Mouse (Mus musculus) activated CD4-positive, CD25-positive, alpha-beta regulatory T cell, adult 4 months (primary cell): ENCODE measurements around the gene Gm8947. TPM values are rescaled to one million over a fixed set of nuclear protein-coding genes. Genes with fewer than 3 reads are reported as not detected.

Experiments used
- ATAC-seq: one replicate; pipeline ENCODE4 v1.8.0; 2017
- polyA plus RNA-seq, 2 experiments: library from polyadenylated mRNA; unstranded; fragments of 100-300 nt; shearing (Covaris generic); gene quantifications; one replicate each; pipeline ENCODE4 v1.2.1; 2017

The Gm8947 gene
- polyA plus RNA-seq, 2 experiments from 2014 or later = not detected

DNA sequence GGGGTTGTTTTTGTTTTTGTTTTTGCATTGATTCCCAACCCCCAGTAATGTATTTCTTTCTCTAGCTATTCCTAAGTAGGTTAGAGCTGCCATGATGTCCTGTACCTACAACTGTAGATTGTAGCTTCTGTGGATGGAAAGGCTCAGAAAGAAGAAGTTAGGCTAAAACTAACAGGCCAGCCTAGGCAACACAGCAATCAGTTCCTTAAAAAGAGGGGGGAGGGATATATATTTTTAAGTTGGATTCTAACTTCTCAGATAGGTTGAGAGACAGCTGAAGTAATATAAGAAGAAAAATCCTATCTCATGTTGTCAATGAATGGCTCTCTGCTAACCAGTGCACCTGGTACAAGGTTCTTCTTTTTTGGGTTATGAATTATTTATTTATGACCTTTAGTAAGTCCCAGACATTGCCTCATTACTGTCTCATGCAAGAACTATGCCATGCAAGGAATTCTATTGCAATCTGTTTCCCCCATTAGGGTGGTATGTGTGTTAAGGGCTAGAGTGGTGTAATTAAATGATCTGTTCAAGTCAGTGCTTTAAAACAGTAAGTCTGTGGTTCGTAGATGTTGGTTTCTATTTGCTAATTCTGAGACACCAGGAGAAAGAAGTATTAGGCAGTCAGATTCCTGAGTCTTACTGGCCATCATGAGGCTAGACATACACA, 36.3 kb downstream of the Gm8947 start:
- no peak for ATAC-seq

DNA sequence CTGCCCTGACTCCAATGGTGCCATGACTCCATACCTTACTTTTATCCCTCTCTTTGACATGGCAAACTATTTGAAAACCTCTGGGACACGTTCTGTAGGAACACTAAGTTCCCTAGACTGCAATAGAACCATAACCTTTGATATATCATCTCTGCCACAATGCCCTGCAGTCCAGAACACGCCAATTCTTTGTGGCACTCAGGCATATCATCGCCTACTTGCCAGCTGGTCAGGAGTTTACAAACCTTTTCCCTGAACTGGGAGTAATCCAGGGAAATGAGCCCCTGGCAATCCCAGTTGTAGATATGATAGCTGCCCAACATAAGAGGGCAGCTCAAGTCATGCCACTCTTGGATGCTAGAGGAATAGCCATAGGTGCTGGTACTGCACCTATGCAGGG, 40.2 kb downstream of the Gm8947 start:
- no peak for ATAC-seq

DNA sequence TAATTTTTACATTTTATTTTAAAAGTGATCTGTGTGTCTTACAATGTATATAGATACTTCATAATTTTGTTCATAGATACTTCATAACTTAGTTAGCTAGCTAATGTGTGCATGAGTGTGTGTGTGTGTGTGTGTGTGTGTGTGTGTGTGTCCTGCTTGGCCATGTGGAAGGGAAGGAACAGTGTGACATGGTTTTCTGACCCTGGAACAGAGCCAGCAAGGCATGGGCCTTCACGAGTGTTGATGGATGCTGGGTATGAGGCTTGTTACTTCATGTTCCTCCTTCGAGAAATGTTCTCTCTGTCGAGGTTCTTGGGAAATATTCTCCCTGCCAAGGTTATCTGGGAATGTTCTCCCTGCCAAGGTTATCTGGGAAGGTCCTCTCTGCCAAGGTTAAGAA, 41.6 kb downstream of the Gm8947 start:
- ATAC-seq = no peak

DNA sequence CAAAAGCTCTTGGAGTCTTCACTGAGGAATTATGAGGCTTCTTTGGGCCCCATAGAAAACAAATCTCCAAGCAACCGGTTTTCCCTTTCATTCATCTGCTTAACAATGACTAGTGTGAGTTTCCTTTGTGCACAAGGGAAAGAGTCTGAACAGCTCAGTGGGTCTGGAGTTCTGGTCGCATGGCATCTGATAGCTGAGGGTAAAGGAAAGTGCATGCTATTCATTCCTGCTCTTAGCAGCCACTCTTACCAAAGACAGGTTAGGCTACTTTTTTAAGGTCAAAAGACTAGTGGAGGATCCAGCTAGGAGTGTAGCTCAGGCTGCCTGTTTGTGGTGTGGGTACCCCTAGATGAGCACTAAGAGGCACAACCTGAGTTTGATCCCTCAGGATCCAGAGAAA, 43.4 kb downstream of the Gm8947 start:
- ATAC-seq = no peak

DNA sequence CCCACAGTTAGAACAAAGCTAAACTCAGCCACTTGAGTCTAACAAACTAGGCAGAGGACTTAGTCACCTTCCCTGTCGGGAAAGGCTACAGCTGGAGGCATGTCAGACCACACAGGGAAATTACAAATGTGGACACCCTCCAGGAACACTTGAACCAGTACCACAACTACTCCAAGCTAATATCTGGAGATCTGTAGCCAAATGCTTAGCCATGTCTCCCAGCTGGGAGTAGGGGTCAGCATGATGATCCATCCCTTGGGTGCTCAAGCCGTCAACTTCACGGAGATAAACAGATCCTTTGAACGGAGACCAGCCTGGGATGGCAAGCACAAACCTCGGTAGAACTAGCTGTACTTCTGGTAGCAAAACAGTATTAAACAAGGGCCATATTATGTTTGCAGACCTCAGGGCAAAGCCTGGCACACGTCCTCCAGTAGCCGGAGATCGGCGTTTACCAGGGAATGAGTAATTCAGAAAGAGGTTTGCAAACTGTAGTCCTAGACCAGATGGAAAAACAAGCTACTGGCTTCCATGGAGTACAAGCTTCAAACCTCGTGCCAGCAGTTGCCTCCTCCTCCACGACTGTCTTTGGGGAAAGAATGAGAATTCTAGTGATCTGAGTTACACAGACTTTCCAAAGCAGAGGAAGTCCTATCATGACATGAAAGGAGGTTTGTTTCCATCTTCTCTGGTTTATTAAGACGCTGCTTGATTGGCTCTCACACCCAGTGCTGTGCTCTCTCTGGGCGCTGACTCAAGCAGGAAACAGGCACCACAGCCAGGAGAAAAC, 44.2 kb downstream of the Gm8947 start:
- ATAC-seq = peak; percentile 78

DNA sequence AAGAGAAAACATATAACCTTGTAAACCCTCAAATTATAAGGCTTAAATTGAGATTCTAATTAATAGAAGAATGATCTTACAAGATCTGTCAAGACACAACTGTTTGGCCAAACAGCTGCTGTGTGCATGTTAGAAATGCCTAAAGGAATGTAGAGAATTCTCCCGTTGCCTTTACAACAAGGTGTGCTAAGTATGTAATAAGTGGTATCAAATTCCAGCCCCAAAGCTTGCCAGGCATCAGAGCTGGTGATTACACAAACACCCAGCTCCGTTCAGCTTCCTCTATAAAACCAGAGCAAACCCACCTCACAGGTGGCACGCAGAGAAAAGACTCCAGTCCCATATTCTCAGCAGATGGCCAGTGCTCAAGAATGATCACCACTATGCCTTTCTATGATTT, 45.6 kb downstream of the Gm8947 start:
- ATAC-seq = no peak

DNA sequence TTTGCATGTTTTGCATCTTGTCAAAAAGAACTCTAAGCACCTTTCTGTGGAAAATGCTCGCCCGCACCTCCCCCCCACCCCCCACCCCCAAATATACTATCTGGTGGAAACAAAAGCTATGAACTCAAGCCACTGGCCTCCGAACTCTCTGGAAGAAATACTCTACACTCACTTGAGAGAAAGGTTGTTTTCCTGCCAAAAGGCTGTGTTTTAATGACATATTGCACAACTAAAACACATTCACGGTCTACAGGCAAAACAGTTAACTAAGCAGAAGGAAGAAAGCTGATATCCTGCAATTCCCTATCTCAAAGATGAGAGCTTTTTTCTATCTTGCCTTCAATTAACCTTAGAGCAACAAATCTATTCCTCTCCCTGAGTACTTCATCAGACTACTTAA, 51.2 kb downstream of the Gm8947 start:
- ATAC-seq = no peak

Other genes starting within 250 kb of the Gm8947 start
- not detected for gene Hmcn1, start 198.9 kb upstream of the Gm8947 start, polyA plus RNA-seq
- gene Gm47985, start 9.8 kb upstream of the Gm8947 start, polyA plus RNA-seq = not detected
- gene Gm47995, start 6.1 kb downstream of the Gm8947 start, polyA plus RNA-seq = not detected
- gene 3110040M04Rik, start 11.7 kb downstream of the Gm8947 start, polyA plus RNA-seq = not detected
- gene Gm47996, start 17.8 kb downstream of the Gm8947 start, polyA plus RNA-seq = not detected
- 100 to 1,000 TPM; 102 to 121 TPM for gene Ivns1abp, start 152.1 kb downstream of the Gm8947 start, polyA plus RNA-seq
- 10 to 100 TPM; 29.2 to 50.1 TPM for gene Swt1, start 236.1 kb downstream of the Gm8947 start, polyA plus RNA-seq
- gene Trmt1l, start 236.2 kb downstream of the Gm8947 start, polyA plus RNA-seq = 10 to 100 TPM; 36.8 to 40.3 TPM